Mouse (Mus musculus) thymus, postnatal 4 days (tissue): ENCODE results near the gene Stac2.

Source experiments
- DNase-seq: peaks from one replicate; pipeline ENCODE4 v3.0.0; 2021

The Stac2 gene

DNA sequence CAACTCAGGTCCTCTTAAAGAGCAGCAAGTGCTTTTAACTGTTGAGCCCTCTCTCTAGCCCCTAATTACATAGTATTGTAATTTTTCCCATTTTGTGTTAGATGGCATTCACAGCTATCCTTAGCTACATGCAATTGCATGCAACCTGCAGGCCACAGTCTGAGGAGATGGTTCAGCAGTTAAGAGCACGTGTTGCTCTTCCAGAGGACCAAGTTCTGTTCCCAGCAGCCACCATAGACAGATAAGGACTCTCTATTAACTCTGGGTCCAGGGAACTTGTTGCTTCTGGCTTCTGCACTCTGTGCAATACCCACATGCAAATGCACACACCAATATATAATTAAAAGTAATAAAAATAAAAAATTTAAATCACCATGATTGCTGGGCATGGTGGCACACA is 56.6 kb downstream of the Stac2 start:
- no peak for DNase-seq

DNA sequence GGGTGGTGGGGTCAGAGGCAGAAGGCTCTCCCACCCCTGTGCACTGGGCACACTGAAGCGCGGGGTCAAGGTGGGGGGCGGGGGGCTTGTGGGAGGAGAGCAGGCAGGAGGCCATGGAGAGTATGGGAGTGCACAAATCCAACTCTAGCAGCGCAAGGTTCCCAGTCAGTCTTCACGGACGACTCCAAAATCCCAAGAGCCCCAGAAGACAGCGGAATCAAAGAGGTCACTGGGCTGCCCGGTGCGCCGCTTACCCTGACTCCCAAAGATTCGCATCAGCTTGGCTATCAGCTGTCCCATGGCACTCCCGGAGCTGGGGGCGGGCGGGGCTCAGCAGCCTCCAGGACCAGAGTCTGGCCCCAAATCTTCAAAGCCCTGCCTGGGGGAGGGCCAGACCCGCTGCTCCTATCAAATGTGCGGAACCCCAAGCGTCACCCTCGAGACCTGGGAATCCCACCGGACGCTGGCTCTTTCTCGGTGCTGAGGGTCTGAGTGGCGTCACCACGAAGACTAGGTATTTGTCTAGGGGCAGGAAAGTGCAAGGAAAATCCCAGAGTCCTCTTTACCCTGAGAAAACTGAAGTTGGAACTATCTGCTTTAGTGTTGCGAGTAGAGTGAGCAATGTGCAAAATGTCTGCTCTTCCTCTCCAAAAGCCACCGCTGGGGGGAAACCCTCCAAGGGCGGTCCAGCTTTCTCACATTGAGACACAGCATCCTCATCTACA is 57.5 kb downstream of the Stac2 start, which contains the start of gene Arl5c:
Arl5c (minus strand) TSS at position 618 of the 725 bp plus-strand sequence.
- peak; percentile 88 for DNase-seq

DNA sequence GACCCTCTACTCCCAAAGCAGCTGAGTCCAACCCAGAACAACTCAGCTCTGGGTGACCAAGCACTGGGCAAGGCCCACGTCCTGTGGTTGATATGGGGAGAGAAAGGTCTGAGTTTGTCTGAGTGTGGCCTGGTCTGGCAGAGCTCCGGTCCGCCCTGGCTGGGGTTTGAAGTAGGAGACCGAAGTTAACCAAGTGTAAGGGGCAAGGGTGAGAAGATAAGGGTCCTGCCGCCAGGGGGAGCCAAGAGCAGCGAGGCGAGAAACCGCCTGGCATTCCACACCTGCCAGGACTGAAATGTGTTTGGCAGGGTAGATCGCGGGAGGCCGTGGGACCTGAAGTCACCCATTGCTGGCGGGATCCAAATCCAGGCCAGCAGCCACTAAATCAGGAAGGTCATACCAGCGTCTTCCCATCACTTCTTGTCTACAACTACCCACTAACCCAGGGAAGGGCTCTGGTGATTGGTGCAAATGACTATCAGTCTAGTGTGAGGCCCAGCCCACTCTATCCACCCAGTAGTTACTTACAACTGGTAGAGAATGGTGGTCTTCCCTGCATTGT is 58.6 kb downstream of the Stac2 start:
- DNase-seq: peak; percentile 99

DNA sequence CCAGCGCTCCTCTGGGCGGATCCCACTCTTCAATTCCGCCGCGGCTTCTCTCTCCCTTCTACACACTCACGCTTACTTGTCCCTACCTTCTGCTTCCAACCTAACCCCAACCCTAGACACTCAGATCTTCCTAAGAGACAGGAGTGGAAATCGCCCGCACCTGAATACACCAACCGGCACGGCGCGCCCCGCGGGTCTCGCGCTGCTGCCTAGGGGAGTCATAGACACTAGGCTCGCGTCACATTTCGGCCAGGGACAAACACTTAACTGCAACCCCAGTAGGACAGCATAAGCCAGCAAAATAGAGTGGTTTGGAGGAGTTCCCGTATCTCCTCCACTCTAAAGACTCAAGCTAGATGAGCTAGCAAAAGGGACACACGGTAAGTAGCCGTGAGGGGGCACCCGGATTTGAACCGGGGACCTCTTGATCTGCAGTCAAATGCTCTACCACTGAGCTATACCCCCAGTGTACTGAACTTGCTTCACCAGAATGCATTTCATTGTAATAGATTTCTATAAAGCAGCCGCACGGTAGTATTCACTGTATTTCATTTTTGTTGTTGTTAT is 64.6 kb downstream of the Stac2 start:
- DNase-seq: peak; percentile 91

DNA sequence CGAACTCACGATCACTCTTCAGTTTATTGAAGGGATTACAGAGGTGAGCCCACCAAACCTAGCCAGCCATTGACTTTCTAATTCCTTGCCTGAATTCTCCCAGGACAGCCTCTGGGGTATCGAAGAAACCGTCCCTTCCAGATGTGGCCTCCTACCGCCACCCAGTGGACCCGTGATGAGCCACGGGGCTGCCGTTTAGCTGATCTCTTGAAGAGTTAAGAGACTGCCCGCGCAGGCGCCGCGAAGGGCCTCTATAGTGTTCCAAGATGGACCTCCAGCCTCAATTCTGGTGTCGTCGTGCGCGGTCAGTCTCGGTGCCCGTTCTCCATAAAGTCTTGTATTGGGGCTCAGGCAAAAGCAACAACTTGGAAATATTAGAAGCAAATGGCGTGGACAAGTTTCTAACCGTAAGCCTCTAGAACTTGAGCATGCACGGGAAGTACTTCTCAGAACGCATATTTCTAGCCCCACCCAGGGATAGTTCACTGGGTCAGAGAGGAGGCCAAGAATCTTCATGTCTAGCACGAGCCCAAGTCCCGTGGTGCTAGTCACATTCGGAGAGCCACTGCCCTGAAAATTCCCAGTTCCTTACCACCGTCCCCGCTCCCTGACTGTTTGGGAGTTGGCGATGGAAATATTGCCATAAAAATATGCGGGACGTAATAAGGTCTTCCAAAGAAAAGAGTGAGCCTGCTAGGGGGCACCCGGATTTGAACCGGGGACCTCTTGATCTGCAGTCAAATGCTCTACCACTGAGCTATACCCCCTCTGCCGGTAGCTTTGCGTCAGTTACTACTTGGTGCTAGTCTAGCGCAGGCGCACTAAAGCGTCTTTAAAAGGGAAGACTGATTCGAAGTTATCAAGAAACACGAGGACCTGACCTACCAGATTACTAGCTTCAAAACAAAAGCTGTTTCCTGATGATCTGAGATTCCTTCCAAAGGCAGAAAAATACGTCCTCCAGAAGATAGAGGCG is 65.4 kb downstream of the Stac2 start:
- DNase-seq: peak; percentile 95

DNA sequence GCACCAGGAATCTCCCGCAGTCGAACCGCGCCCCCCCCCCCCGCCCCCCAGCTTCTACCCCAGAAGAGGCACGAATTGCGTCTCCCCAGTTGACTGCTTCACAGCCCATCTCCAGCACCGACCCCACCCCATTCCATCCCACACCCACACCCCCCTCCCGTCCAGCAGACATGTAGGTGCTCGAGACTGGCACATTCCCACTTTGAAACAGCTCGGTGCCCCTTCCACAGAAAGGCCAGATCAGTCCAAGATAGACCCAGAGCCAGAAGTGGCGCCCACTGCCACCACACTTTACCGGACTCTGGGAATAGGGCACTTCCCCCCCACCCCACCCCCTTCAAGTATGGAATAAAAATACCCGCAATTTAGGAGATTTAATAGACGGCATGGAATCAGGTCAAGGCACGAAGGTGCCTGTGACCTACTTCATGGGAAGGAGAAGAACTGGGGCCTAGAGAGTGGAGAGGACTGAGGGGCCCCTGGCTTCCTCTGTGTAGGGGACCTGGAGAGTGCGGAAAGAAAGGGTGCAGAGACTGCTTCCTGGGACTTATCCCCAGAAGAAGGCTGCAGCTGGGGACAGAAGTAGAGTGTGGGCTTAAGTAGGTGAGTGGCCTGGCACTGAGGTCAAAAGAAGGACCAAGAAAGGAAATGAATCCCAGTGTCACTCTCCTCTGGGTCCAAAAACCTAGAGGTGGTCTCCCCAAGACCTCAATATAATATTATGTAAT is 66.4 kb downstream of the Stac2 start:
- peak; percentile 54 for DNase-seq
